Mouse (Mus musculus) embryonic facial prominence, embryonic 13.5 days (tissue): Measurements from ENCODE around the gene Gm37240. TPM values are rescaled to one million over a fixed set of nuclear protein-coding genes. Genes with fewer than 3 reads are reported as not detected.

Source experiments
- ATAC-seq: fragments of 200-750 bp; cut with Nextera tagmentation; 2 replicates; pipeline ENCODE4 v1.8.0; 2017; ENCODE audit warnings: low read depth; ENCODE audit not compliant: insufficient number of reproducible peaks, insufficient read depth, low FRiP score, low TSS enrichment
- H3K27ac ChIP-seq: fragments of 300-500 bp; sonication (generic); 2 replicates; pipeline ENCODE4 v1.5.1; 2015; ENCODE audit warnings: moderate library complexity, mild to moderate bottlenecking, inconsistent platforms
- H3K27me3 ChIP-seq: fragments of 300-500 bp; sonication (generic); 2 replicates; pipeline ENCODE4 v1.6.1; 2015; ENCODE audit warnings: mild to moderate bottlenecking, inconsistent platforms
- H3K36me3 ChIP-seq: fragments of 300-500 bp; sonication (generic); 2 replicates; pipeline ENCODE4 v1.6.1; 2015; ENCODE audit warnings: mild to moderate bottlenecking, inconsistent platforms
- H3K4me1 ChIP-seq: fragments of 300-500 bp; sonication (generic); 2 replicates; pipeline ENCODE4 v1.6.1; 2015; ENCODE audit warnings: inconsistent platforms
- H3K4me2 ChIP-seq: fragments of 300-500 bp; sonication (generic); 2 replicates; pipeline ENCODE4 v1.6.1; 2015; ENCODE audit warnings: moderate library complexity, mild to moderate bottlenecking, inconsistent platforms
- H3K4me3 ChIP-seq: fragments of 300-500 bp; sonication (generic); 2 replicates; pipeline ENCODE4 v1.5.1; 2015; ENCODE audit warnings: mild to moderate bottlenecking, inconsistent platforms
- H3K9ac ChIP-seq: fragments of 300-500 bp; sonication (generic); 2 replicates; pipeline ENCODE4 v1.6.1; 2015; ENCODE audit warnings: mild to moderate bottlenecking, inconsistent platforms
- H3K9me3 ChIP-seq: fragments of 300-500 bp; sonication (generic); 2 replicates; pipeline ENCODE4 v1.6.1; 2016; ENCODE audit warnings: inconsistent platforms
- WGBS: fragments of 180-500 bp; shearing (Covaris S2); methylation state at CpG from one replicate; pipeline ENCODE4 v1.1.7; 2015; ENCODE audit warnings: mixed read lengths; 5-methylcytosine and 5-hydroxymethylcytosine counted together
- polyA plus RNA-seq: library from polyadenylated mRNA; unstranded; fragments of >200 nt; fragmentation: Nextera tagmentation; extraction: Ambion mirVana; gene quantifications from 2 replicates; pipeline ENCODE4 v1.2.1, GENCODE M21; 2015

The Gm37240 gene
- polyA plus RNA-seq, 1 experiment from 2014 or later = 6.3 TPM

- Histone ChIP-seq H3K9ac (no peak overlapping the region), H3K4me2 (no peak overlapping the region), H3K36me3 (no peaks in the 10 kb centered on the region), H3K27me3 (no peaks in the 10 kb centered on the region), H3K4me1 (no peaks in the 10 kb centered on the region), H3K27ac (no peak overlapping the region), H3K4me3 (no peak overlapping the region), H3K9me3 (no peaks in the 10 kb centered on the region)
- no peak for ATAC-seq
- WGBS = 80% methylated on average over 7 of the region's 7 CpGs
These were observed 827.2 kb downstream of the Gm37240 start for GRCm38 (mm10) chr3:85060153-85060552.

DNA sequence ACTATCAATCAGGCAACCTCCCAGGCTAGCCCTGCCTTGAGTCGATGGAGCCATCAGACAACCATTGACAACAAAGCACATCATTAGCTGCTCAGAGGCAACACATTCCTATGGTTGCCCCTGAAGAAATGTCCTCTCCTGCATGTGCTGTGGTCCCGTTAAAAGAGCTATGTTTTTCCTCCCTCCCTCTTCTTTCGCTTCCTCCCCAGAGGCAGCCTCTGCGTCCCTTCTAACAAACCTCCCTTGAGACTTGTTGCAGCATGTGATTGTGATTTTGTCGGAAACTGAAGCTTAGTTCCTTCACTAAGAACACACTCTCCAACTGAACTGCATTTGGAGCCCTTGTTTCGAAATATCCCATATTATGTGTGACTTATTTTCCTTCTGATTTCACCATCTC lies 830.1 kb downstream of the Gm37240 start:
- WGBS = 65% methylated on average over 6 of the region's 6 CpGs
- no peaks in the 10 kb centered on the region for H3K9me3 ChIP-seq
- no peak for ATAC-seq
- no peaks in the 10 kb centered on the region for H3K36me3 ChIP-seq
- no peak overlapping the region for H3K9ac ChIP-seq
- H3K4me2 ChIP-seq = no peak overlapping the region
- no peaks in the 10 kb centered on the region for H3K4me1 ChIP-seq
- H3K4me3 ChIP-seq = no peak overlapping the region
- H3K27ac ChIP-seq = no peak overlapping the region
- no peaks in the 10 kb centered on the region for H3K27me3 ChIP-seq

DNA sequence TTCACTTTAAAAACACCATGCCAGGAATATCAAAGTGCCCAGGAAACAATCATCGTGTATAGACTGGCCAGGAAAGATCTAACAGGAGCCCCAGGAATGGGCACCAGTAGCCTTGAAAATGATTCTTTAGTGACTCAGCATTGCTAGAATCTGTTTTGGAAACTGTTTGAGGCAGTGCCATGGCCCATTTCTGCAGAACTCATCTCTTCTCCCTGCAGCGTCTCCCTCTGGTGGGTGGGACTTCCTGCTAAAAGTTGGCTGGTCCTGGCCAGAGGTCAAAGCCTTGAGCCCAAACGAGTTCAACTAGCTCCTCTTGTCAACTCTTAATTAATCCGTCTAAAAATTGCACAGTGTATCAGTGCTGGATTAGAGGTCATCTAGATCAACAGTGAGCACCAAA lies 833.8 kb downstream of the Gm37240 start:
- H3K4me2 ChIP-seq = no peak overlapping the region
- H3K27ac ChIP-seq = no peak overlapping the region
- no peaks in the 10 kb centered on the region for H3K36me3 ChIP-seq
- WGBS = 67% methylated on average over 4 of the region's 4 CpGs
- no peaks in the 10 kb centered on the region for H3K4me1 ChIP-seq
- no peaks in the 10 kb centered on the region for H3K27me3 ChIP-seq
- ATAC-seq = no peak
- H3K9ac ChIP-seq = no peak overlapping the region
- no peaks in the 10 kb centered on the region for H3K9me3 ChIP-seq
- H3K4me3 ChIP-seq = no peak overlapping the region

GRCm38 (mm10) chr3:85052196-85052595 lies 835.1 kb downstream of the Gm37240 start:
- H3K4me3 ChIP-seq = no peak overlapping the region
- H3K9ac ChIP-seq = no peak overlapping the region
- H3K4me1 ChIP-seq = no peaks in the 10 kb centered on the region
- no peak overlapping the region for H3K27ac ChIP-seq
- WGBS = 63% methylated on average over 1 of the region's 1 CpGs
- no peak overlapping the region for H3K4me2 ChIP-seq
- no peak for ATAC-seq
- no peaks in the 10 kb centered on the region for H3K27me3 ChIP-seq
- no peaks in the 10 kb centered on the region for H3K9me3 ChIP-seq
- H3K36me3 ChIP-seq = no peaks in the 10 kb centered on the region

GRCm38 (mm10) chr3:85048569-85048968 lies 838.7 kb downstream of the Gm37240 start:
- no peaks in the 10 kb centered on the region for H3K9me3 ChIP-seq
- 88% methylated on average over 5 of the region's 5 CpGs for WGBS
- H3K27me3 ChIP-seq = no peaks in the 10 kb centered on the region
- H3K4me2 ChIP-seq = no peak overlapping the region
- H3K4me3 ChIP-seq = no peak overlapping the region
- H3K4me1 ChIP-seq = no peaks in the 10 kb centered on the region
- no peaks in the 10 kb centered on the region for H3K36me3 ChIP-seq
- no peak overlapping the region for H3K9ac ChIP-seq
- no peak for ATAC-seq
- no peak overlapping the region for H3K27ac ChIP-seq

GRCm38 (mm10) chr3:85043679-85044218 lies 843.6 kb downstream of the Gm37240 start:
- Histone ChIP-seq H3K27ac (no peak overlapping the region), H3K9ac (no peak overlapping the region), H3K36me3 (no peaks in the 10 kb centered on the region), H3K27me3 (no peaks in the 10 kb centered on the region), H3K4me2 (no peak overlapping the region), H3K9me3 (no peaks in the 10 kb centered on the region), H3K4me3 (no peak overlapping the region), H3K4me1 (no peaks in the 10 kb centered on the region)
- no peak for ATAC-seq
- 91% methylated on average over 8 of the region's 8 CpGs for WGBS

DNA sequence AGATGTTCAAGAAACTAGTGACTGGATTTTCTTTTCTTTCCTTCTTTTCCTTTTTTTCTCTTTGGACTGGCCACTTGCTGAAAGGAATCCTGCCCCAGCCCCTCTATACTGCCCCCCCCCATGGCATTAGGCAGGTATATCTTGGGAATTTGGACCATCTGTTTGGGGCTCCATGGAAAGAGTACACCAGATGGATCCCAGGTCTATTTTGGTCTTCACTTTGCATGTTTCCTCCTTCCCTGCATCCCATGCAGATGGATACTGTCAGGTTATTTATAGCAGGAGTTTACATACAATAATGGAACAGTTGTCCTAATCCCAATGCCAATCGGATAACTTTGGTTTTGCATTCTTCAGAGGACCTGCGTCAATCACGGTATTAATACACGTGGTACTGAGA lies 845.2 kb downstream of the Gm37240 start:
- no peak overlapping the region for H3K27ac ChIP-seq

GRCm38 (mm10) chr3:85029141-85029540 lies 858.2 kb downstream of the Gm37240 start:
- Histone ChIP-seq H3K36me3 (no peaks in the 10 kb centered on the region), H3K4me3 (no peak overlapping the region), H3K9ac (no peak overlapping the region), H3K4me2 (no peak overlapping the region), H3K27me3 (peaks cover 1% of the 10 kb centered on the region; the same call in 1 of the 2 replicates), H3K27ac (no peak overlapping the region), H3K9me3 (no peaks in the 10 kb centered on the region), H3K4me1 (no peaks in the 10 kb centered on the region)
- 85% methylated on average over 1 of the region's 1 CpGs for WGBS
- ATAC-seq = no peak

More for the DNA sequence above, 845.2 kb downstream of the Gm37240 start:
- no peaks in the 10 kb centered on the region for H3K36me3 ChIP-seq
- WGBS = 87% methylated on average over 4 of the region's 4 CpGs
- no peak overlapping the region for H3K4me2 ChIP-seq
- no peaks in the 10 kb centered on the region for H3K9me3 ChIP-seq
- H3K4me1 ChIP-seq = no peaks in the 10 kb centered on the region
- H3K4me3 ChIP-seq = no peak overlapping the region
- no peaks in the 10 kb centered on the region for H3K27me3 ChIP-seq
- no peak for ATAC-seq
- H3K9ac ChIP-seq = no peak overlapping the region

DNA sequence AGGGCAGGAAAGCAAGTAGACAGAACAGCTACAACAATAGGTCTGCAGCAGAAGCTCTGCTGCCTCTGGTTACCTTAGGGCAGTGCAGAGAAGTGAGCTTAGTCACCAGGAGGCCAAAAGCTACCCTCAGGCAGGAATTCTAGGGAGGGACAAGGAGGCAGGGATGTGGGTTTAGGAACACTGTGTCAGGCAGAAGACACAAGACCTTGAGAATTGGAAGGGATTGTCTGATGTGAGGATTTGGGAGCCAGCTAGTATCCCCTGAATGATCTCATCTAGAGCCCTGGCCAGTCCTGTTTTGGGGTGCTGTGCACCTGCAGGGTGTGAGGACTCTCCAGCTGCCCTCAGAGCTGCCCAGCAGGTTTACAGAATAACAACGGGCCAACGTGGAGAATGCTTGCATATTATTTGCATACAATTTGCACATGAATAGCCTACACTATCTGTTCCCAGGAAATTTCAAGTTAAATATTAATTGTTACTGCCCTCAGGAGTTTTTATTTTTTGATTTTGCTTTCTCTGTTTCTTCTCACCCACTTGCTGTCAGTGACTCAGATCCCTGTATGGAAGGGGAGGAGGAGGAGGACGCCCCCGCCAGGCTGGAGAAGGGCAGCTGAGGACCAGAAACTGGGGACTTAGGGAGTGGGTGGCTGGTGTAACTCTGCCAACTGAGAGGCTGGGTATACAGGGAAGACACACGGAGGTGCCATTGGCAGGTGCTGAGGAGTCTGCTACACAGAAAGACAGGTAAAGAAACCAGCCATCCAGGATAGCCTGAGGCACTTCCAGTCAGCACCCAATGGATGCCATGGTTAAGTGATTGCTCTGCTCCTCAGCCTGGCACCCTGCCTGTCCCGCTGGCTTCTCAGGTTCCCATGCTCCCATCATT lies 862.3 kb downstream of the Gm37240 start:
- no peak overlapping the region for H3K4me3 ChIP-seq
- peaks cover 3% of the 10 kb centered on the region; the same call in 1 of the 2 replicates for H3K27me3 ChIP-seq
- no peak overlapping the region for H3K4me2 ChIP-seq
- no peak overlapping the region for H3K27ac ChIP-seq
- ATAC-seq = no peak
- no peaks in the 10 kb centered on the region for H3K9me3 ChIP-seq
- H3K4me1 ChIP-seq = no peaks in the 10 kb centered on the region
- 29% methylated on average over 6 of the region's 6 CpGs for WGBS
- H3K36me3 ChIP-seq = no peaks in the 10 kb centered on the region
- no peak overlapping the region for H3K9ac ChIP-seq

GRCm38 (mm10) chr3:85024237-85024636 lies 863.1 kb downstream of the Gm37240 start:
- H3K4me2 ChIP-seq = no peak overlapping the region
- H3K4me3 ChIP-seq = no peak overlapping the region
- no peaks in the 10 kb centered on the region for H3K4me1 ChIP-seq
- no peaks in the 10 kb centered on the region for H3K9me3 ChIP-seq
- peaks cover 3% of the 10 kb centered on the region; the same call in 1 of the 2 replicates for H3K27me3 ChIP-seq
- no peak overlapping the region for H3K27ac ChIP-seq
- no peaks in the 10 kb centered on the region for H3K36me3 ChIP-seq
- ATAC-seq = no peak
- no peak overlapping the region for H3K9ac ChIP-seq
- 75% methylated on average over 2 of the region's 2 CpGs for WGBS

GRCm38 (mm10) chr3:85022800-85023199 lies 864.5 kb downstream of the Gm37240 start:
- H3K4me3 ChIP-seq = no peak overlapping the region
- WGBS = 77% methylated on average over 11 of the region's 11 CpGs
- H3K9ac ChIP-seq = no peak overlapping the region
- H3K36me3 ChIP-seq = no peaks in the 10 kb centered on the region
- H3K27me3 ChIP-seq = peaks cover 3% of the 10 kb centered on the region; the same call in 1 of the 2 replicates
- no peak overlapping the region for H3K4me2 ChIP-seq
- no peaks in the 10 kb centered on the region for H3K4me1 ChIP-seq
- no peaks in the 10 kb centered on the region for H3K9me3 ChIP-seq
- H3K27ac ChIP-seq = no peak overlapping the region
- ATAC-seq = no peak

DNA sequence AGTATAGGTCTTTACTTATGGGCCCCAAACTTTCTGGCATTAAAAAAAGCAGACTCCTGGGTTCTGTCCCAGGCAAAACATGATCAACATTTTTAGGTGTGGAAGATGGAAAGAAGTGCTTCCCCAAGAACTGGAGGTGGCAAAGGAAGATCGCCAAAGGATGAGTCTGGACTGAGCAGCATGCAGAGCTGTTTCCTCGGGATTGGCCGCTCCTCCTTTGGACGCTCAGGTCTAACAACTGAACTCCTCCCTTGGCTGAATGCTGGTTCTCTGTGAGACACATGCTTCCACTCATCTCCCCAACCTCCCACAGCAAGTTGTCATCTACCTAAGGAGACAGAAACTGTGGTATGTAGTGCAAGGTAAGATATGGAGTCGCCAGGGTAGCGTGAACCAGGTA lies 865.5 kb downstream of the Gm37240 start:
- Histone ChIP-seq H3K27ac (no peak overlapping the region), H3K4me3 (no peak overlapping the region), H3K36me3 (no peaks in the 10 kb centered on the region), H3K9ac (no peak overlapping the region), H3K4me2 (no peak overlapping the region), H3K27me3 (peaks cover 3% of the 10 kb centered on the region; the same call in 1 of the 2 replicates), H3K4me1 (no peaks in the 10 kb centered on the region), H3K9me3 (no peaks in the 10 kb centered on the region)
- no peak for ATAC-seq
- 88% methylated on average over 6 of the region's 6 CpGs for WGBS
